Mouse (Mus musculus): ENCODE data around the gene Clp1.
A peak's percentile ranks its signal among the peaks of the same experiment; 100 is the strongest.
"Not testable (repeated sequence)": the region's sequence is repeated elsewhere in the genome, so short reads cannot be mapped to it uniquely, and the experiment has no call there.

The Clp1 gene

GRCm38 (mm10) chr2:84738271-84738911 lies 11.2 kb upstream of the Clp1 start:
- DNase-seq, result peak in 1 of 2 experiments; percentile 29

- peak in 1 of 2 experiments; percentile 21 for DNase-seq
Measured at GRCm38 (mm10) chr2:84737451-84737925, 10.3 kb upstream of the Clp1 start.

GRCm38 (mm10) chr2:84736312-84737161 lies 9.4 kb upstream of the Clp1 start:
- peak; percentile 45 to 55 for DNase-seq

GRCm38 (mm10) chr2:84735346-84735920 lies 8.3 kb upstream of the Clp1 start:
- DNase-seq, result peak in 1 of 2 experiments; percentile 31

GRCm38 (mm10) chr2:84734919-84735318 lies 7.8 kb upstream of the Clp1 start:
- DNase-seq, result peak in 1 of 2 experiments; percentile 51

GRCm38 (mm10) chr2:84734351-84734864 lies 7.3 kb upstream of the Clp1 start:
- peak; percentile 64 to 65 for DNase-seq

- DNase-seq, result peak; percentile 84 to 94
Measured at GRCm38 (mm10) chr2:84733579-84734300, 6.6 kb upstream of the Clp1 start, which contains the start of gene Ypel4. TSS of gene Ypel4 (plus strand) at chr2:84734058.

- no peak for DNase-seq
Measured at GRCm38 (mm10) chr2:84732394-84732793, 5.2 kb upstream of the Clp1 start.

- no peak for DNase-seq
Measured at GRCm38 (mm10) chr2:84731206-84731605, 4.1 kb upstream of the Clp1 start.

- not testable (repeated sequence) for DNase-seq
Measured at GRCm38 (mm10) chr2:84728191-84728590, 1.0 kb upstream of the Clp1 start.

- DNase-seq, result peak in 1 of 2 experiments; percentile 17
Measured at GRCm38 (mm10) chr2:84726716-84727115, 434 bp downstream of the Clp1 start.

GRCm38 (mm10) chr2:84725770-84726169 lies 1.4 kb downstream of the Clp1 start:
- no peak for DNase-seq

GRCm38 (mm10) chr2:84723856-84724255 lies 3.3 kb downstream of the Clp1 start:
- DNase-seq, result no peak

- no peak for DNase-seq
Measured at GRCm38 (mm10) chr2:84721182-84721581, 6.0 kb downstream of the Clp1 start.

- DNase-seq, result no peak
Measured at GRCm38 (mm10) chr2:84720718-84721117, 6.4 kb downstream of the Clp1 start.

- DNase-seq, result no peak
Measured at GRCm38 (mm10) chr2:84717357-84717756, 9.8 kb downstream of the Clp1 start.

- DNase-seq, result peak in 1 of 2 experiments; percentile 34
Measured at GRCm38 (mm10) chr2:84716423-84717355, 10.5 kb downstream of the Clp1 start.

- DNase-seq, result peak; percentile 76 to 91
Measured at GRCm38 (mm10) chr2:84715562-84716361, 11.4 kb downstream of the Clp1 start.

GRCm38 (mm10) chr2:84714811-84715561 lies 12.2 kb downstream of the Clp1 start, which contains the start of gene Zdhhc5:
TSS of gene Zdhhc5 (minus strand) at chr2:84715180.
- DNase-seq, result peak; percentile 97 to 99

GRCm38 (mm10) chr2:84714422-84714810 lies 12.7 kb downstream of the Clp1 start:
- no peak for DNase-seq
